Mouse (Mus musculus) cerebellum, postnatal 14 days (tissue): ENCODE measurements at regions not wholly inside any gene's neighbourhood (a gene's known extent, or its start where the extent isn't known, plus 50 kb on each side); places are given as distances from the start of the nearest gene placed in this dataset.

Experiments
- DNase-seq, 2 experiments: peaks; one replicate each; pipeline ENCODE4 v3.0.0; 2021; ENCODE audit warnings: mixed read lengths in 2 of 2

- DNase-seq = peak in 1 of 2 experiments; percentile 0
These were observed 74.8 kb upstream of the Sult1c1 start for GRCm38 (mm10) chr17:54065187-54065795.

- DNase-seq = peak; percentile 38 to 39
These were observed 70.8 kb upstream of the Sult1c1 start for GRCm38 (mm10) chr17:54061280-54061679.
